16 mouse cellular contexts compared by ENCODE assay signal in genomic region chr6:94968683-94969082, GRCm38 (mm10).
"Had no signal": no experiment of that assay in that cellular context is flagged by ENCODE, and none has a peak within 500 bp of the region (broad histone marks: within the 10 kb centered on the region; RNA-seq: fewer than 3 reads in every experiment).

No protein-coding gene starts in this region.

- H3K27ac ChIP-seq: midbrain, embryonic 10.5 days; midbrain, embryonic 12.5 days; neural tube, embryonic 12.5 days; stomach, embryonic 15.5 days; stomach, postnatal 0 days had no signal

- ATAC-seq: midbrain, embryonic 16.5 days had no signal

- H3K4me3 ChIP-seq: midbrain, embryonic 10.5 days; midbrain, embryonic 12.5 days; myocyte; neural tube, embryonic 12.5 days; stomach, embryonic 15.5 days had no signal

- H3K4me1 ChIP-seq: neural tube, embryonic 12.5 days; stomach, embryonic 15.5 days had no signal

- H3K27me3 ChIP-seq: midbrain, embryonic 12.5 days; neural tube, embryonic 12.5 days; stomach, embryonic 15.5 days had no signal

- H3K36me3 ChIP-seq: midbrain, embryonic 10.5 days; midbrain, embryonic 12.5 days; neural tube, embryonic 12.5 days; stomach, embryonic 15.5 days had no signal

- DNase-seq: lung, adult 18-20 months; lung, embryonic 14.5 days; lung, postnatal 10 days; lung, postnatal 4 days; midbrain, embryonic 14.5 days; right cerebral cortex, postnatal 14 days; thymus, adult 2 months; thymus, postnatal 25 days; thymus, postnatal 4 days had no signal

- H3K9ac ChIP-seq: lung, embryonic 14.5 days; midbrain, embryonic 12.5 days; neural tube, embryonic 12.5 days; stomach, embryonic 15.5 days had no signal

- H3K9me3 ChIP-seq: midbrain, embryonic 10.5 days; midbrain, embryonic 12.5 days; neural tube, embryonic 12.5 days; stomach, embryonic 15.5 days had no signal

- H3K4me2 ChIP-seq: lung, embryonic 14.5 days; midbrain, embryonic 12.5 days; neural tube, embryonic 12.5 days; stomach, embryonic 15.5 days had no signal
